Mouse (Mus musculus) heart, postnatal 4 days (tissue): ENCODE measurements at regions not wholly inside any gene's neighbourhood (a gene's known extent, or its start where the extent isn't known, plus 50 kb on each side); places are given as distances from the start of the nearest gene placed in this dataset.
"Not testable (repeated sequence)": the region's sequence is repeated elsewhere in the genome, so short reads cannot be mapped to it uniquely, and the experiment has no call there.

Source experiments
- DNase-seq: peaks from one replicate; pipeline ENCODE4 v3.0.0; 2021

GRCm38 (mm10) chr1:194565574-194565973 is 52.4 kb upstream of the Plxna2 start:
- DNase-seq: no peak

- no peak for DNase-seq
These were observed 54.1 kb upstream of the Plxna2 start for GRCm38 (mm10) chr1:194563946-194564345.

- peak; percentile 29 for DNase-seq
These were observed 56.9 kb upstream of the Plxna2 start for GRCm38 (mm10) chr1:194561098-194561497.

- no peak for DNase-seq
These were observed 69.4 kb upstream of the Plxna2 start for GRCm38 (mm10) chr1:194548661-194549060.

DNA sequence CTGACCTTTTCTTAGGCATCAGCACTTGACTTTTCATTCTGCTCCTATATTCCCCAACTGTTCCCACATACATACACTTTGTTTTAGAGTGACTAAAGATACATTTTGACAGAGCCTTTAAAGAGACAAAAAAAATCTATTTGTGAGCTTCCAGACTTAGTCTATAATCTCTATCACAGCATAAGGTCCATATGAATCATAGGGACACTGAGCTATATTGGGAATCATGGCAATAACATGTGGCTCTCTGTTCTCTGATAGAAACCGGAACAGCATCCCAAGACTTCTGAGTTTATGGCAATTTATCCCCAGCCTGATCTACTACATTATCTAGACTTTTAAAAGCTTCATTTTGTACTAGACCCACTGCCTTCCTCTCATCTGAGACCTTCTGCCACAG is 69.8 kb upstream of the Plxna2 start:
- no peak for DNase-seq

DNA sequence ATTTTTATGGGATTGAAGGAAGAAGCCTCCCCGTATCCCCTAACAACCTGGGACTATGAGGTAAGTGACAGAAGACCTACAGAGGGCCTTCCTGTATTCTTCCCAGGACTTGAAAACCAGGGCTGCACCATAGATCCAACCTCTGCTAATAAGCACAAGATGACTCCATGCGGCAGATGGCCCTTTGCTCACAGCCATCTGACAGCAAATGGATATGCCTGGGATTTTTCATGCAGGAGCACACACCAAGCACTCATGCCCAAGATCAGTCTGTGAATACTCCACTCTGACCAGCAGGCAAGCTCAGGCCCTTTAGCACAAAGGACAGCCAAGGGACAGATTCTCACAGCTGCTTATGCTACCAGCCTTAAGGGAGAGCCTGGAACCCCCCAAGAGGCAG is 77.1 kb upstream of the Plxna2 start:
- DNase-seq: no peak

GRCm38 (mm10) chr1:194527342-194528165 is 90.5 kb upstream of the Plxna2 start:
- DNase-seq: no peak

GRCm38 (mm10) chr1:194524976-194525375 is 93.0 kb upstream of the Plxna2 start:
- DNase-seq: no peak

GRCm38 (mm10) chr1:194521216-194521615 is 96.8 kb upstream of the Plxna2 start:
- no peak for DNase-seq

DNA sequence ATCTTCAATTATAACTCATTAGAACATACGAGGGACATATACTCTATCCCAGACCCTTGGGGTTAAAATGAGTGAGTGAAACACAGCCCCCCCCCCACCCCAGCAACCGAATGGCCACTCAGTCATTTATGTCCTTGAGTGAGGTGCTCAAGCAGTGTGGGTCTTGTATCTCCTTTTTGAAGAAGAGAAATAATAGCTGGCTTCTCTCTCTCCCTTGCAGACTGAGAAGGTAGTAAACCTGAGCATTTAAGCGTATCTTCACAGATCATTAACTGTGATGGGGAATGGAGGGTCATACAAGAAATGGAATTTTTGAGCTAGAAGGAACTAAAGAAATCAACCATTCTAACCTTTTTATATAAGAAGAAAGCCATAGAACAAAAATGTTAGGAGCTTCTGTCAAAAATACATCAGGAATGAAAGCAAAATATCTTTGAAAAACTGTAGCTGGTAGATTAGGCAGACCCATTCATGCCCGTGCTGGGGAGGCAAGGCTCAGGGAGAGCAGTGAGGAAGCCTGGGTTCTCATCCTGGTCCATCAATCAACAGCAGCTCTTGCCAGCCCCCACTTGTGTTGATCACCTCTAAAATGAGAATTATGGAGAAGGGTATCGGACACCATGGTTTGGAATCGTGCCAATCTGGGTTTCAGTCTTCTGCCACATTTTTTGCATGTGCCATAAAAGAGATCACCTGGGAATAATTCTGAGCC is 98.4 kb upstream of the Plxna2 start:
- DNase-seq: no peak

DNA sequence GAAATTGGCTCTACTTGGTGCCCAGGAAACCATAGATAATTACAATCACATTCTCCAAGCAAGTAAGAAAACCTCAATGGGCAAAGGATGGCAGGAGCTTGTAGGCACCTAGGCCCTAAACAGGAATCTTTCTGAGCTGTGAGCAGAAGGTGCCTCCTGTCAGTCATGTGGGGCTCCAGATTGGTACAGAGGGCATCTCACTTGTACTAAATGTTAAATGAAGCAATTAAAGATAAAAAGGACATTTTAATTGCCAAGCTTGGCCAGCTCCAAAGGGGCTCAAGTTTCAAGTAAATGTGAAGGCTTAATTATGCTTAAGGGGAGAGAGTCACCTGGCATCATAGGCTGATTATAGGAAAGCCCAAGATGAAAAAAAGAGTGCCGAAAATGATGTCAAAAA is 101.9 kb upstream of the Plxna2 start:
- DNase-seq: no peak

- DNase-seq: no peak
These were observed 109.7 kb upstream of the Plxna2 start for GRCm38 (mm10) chr1:194508314-194508713.

- DNase-seq: no peak
These were observed 112.2 kb upstream of the Plxna2 start for GRCm38 (mm10) chr1:194505826-194506225.

DNA sequence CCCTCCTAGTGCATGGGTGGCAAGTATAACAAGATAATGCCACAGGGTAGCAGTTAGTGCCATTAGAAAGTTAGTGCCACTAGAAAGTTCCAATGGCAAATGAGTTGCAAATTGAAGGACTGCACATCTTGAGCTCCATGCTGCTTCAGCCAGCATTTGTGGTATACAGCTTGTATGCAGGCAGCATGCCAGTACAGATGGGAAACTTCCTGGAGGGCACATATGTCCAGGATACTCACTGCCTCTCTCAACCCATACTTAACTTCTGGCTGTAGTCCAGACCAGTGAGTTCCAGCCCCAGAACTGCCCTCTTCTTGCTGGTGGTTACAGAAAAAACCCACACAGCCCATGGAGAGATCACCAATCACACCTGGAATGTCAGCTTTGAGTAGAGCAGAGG is 113.8 kb upstream of the Plxna2 start:
- peak; percentile 4 for DNase-seq

GRCm38 (mm10) chr1:194503517-194503916 is 114.5 kb upstream of the Plxna2 start:
- DNase-seq: no peak

GRCm38 (mm10) chr1:194496424-194496823 is 121.6 kb upstream of the Plxna2 start:
- no peak for DNase-seq

- DNase-seq: no peak
These were observed 126.9 kb upstream of the Plxna2 start for GRCm38 (mm10) chr1:194491111-194491510.

DNA sequence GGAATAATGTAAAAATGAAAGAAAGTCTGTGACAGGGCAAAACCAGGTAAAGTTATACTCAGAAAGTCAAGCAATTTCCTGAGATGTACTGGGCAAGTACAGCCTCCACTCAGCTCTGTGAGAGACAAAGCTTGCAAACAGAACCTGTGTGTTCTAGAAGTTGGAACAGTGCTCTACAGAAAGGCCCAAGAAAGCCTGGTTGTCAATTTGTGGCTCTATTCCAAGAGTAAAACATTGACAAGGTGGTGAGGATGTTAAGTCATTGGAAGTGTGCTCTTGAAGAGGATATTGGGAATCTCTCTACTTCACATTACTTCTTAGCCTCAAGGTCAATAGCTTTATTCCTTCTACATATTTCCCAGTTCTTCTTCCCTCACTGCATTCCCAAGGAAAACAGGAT is 129.9 kb upstream of the Plxna2 start:
- DNase-seq: no peak

GRCm38 (mm10) chr1:194482717-194483059 is 135.3 kb upstream of the Plxna2 start:
- DNase-seq: no peak

DNA sequence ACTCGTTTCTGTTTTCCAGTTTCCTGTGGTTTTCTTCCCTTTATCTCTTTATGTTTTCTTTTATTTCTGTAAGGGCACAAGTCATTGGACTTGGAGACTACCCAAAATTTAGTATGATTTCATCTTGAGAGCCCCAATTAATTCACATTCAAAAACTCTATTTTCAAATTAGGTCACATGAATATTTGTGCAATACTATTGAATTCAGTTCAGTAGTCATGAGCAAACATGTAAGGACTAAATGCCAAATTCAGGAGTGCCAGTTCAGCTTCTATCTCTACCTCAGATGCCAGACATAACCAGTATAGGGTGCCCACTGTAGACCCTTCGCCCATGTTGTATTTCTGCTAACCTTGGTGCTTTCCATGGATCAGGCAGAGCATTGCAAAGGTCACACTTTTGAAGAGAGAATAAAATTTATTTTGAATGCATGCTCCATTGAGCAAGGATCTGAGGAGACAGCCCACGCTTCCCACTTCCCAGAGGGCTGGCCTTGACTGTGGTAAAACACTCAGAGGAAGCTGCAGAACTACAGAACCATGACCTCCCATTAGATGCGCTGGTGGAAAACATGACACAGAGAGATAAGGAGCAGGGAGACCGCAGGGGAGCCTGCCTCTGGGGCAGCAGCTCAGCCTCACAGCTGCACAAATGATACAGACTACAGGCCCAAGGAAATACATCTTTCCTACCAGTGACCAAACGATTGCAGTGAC is 135.9 kb upstream of the Plxna2 start:
- peak; percentile 12 for DNase-seq

GRCm38 (mm10) chr1:194471281-194471680 is 146.7 kb upstream of the Plxna2 start:
- not testable (repeated sequence) for DNase-seq

DNA sequence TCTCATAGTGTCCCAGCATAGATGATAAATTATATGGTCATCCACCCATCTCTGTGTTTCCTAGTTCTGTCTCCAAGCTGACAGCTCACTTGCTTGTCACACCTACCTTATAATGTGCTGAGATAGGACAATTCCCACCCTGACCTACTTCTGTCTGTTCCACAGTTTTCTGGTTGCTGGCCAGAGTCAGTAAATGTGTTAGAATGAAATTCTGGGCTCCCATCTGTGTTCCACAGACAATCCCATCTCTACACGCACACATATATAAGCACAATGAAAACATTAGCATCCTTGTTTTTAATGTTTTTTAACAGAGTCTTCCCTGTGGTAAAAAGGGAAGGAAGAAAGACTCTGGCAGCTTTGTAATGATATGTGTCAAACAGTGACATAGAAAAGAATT is 165.5 kb upstream of the Plxna2 start:
- no peak for DNase-seq

DNA sequence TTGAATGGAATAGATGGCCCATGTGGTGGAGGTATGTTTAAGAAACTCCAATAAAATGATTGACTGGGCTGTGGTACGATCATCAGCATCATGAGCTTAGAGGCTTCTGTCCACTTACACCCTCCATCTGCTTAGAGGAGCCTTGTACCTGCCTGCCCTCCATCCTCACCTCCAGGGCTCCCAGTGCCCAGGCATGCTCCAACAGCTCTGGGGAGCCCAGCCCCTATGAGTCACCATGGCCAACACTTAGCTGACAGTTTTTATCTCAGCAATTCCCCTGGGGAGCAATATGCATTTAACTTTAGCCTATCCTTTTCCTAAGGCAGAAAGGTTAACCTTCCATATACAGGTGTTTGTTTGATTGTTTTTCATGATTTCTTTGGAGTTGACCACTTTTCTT is 174.3 kb upstream of the Plxna2 start:
- DNase-seq: no peak

- no peak for DNase-seq
These were observed 180.7 kb upstream of the Plxna2 start for GRCm38 (mm10) chr1:194437301-194437700.
